Mouse (Mus musculus) liver, embryonic 14.5 days (tissue): ENCODE measurements at regions not wholly inside any gene's neighbourhood (a gene's known extent, or its start where the extent isn't known, plus 50 kb on each side); places are given as distances from the start of the nearest gene placed in this dataset.

ENCODE experiments used
- CTCF ChIP-seq: IDR thresholded peaks from 2 replicates; pipeline ENCODE4 v1.5.1; 2016; ENCODE audit warnings: antibody characterized with exemption, low read depth, control low read depth
- EP300 ChIP-seq: IDR thresholded peaks from 2 replicates; pipeline ENCODE4 v1.6.1; 2016; ENCODE audit warnings: antibody characterized with exemption, low read depth

- no peak for TF ChIP-seq CTCF
- TF ChIP-seq EP300, result no peak
Observed at GRCm38 (mm10) chr1:82015341-82015740, 217.6 kb upstream of the Gm9747 start.
